Mouse (Mus musculus): Measurements from ENCODE around the gene Kirrel3.

GRCm38 (mm10) chr9:34925616-34926015, 439.9 kb downstream of the Kirrel3 start:
- TF ChIP-seq CTCF (IDR thresholded peaks at IDR 0.05; ENCODE audit: insufficient read depth, low read length) (no peak), POLR2A (IDR thresholded peaks at IDR 0.05; ENCODE audit: borderline replicate concordance, extremely low read depth, low read depth, low read length) (no peak)
